Mouse (Mus musculus): Measurements from ENCODE around the gene Anxa4.

Anxa4 gene

GRCm38 (mm10) chr6:86800467-86800866, 7.1 kb upstream of the Anxa4 start:
- DNase-seq (ENCODE audit: extremely low spot score) = no peak

GRCm38 (mm10) chr6:86797455-86797854, 4.1 kb upstream of the Anxa4 start:
- DNase-seq (ENCODE audit: extremely low spot score) = no peak

GRCm38 (mm10) chr6:86793957-86794356, 573 bp upstream of the Anxa4 start:
- no peak for DNase-seq (ENCODE audit: extremely low spot score)

GRCm38 (mm10) chr6:86790351-86790943, 2.9 kb downstream of the Anxa4 start:
- no peak for DNase-seq (ENCODE audit: extremely low spot score)

GRCm38 (mm10) chr6:86788242-86788641, 5.1 kb downstream of the Anxa4 start:
- no peak for DNase-seq (ENCODE audit: extremely low spot score)

GRCm38 (mm10) chr6:86786545-86786944, 6.8 kb downstream of the Anxa4 start:
- no peak for DNase-seq (ENCODE audit: extremely low spot score)

GRCm38 (mm10) chr6:86784739-86785138, 8.6 kb downstream of the Anxa4 start:
- DNase-seq (ENCODE audit: extremely low spot score) = no peak

- no peak for DNase-seq (ENCODE audit: extremely low spot score)
Observed at GRCm38 (mm10) chr6:86782342-86782741, 11.0 kb downstream of the Anxa4 start.

- DNase-seq (ENCODE audit: extremely low spot score) = no peak
Observed at GRCm38 (mm10) chr6:86781361-86781957, 11.9 kb downstream of the Anxa4 start.

- no peak for DNase-seq (ENCODE audit: extremely low spot score)
Observed at GRCm38 (mm10) chr6:86778910-86779594, 14.3 kb downstream of the Anxa4 start.

- DNase-seq (ENCODE audit: extremely low spot score) = no peak
Observed at GRCm38 (mm10) chr6:86777181-86777580, 16.2 kb downstream of the Anxa4 start.

- DNase-seq (ENCODE audit: extremely low spot score) = no peak
Observed at GRCm38 (mm10) chr6:86776706-86777071, 16.7 kb downstream of the Anxa4 start.

GRCm38 (mm10) chr6:86776001-86776705, 17.2 kb downstream of the Anxa4 start:
- no peak for DNase-seq (ENCODE audit: extremely low spot score)

- no peak for DNase-seq (ENCODE audit: extremely low spot score)
Observed at GRCm38 (mm10) chr6:86774937-86775336, 18.4 kb downstream of the Anxa4 start.

GRCm38 (mm10) chr6:86773830-86774229, 19.6 kb downstream of the Anxa4 start:
- DNase-seq (ENCODE audit: extremely low spot score) = no peak

- DNase-seq (ENCODE audit: extremely low spot score) = no peak
Observed at GRCm38 (mm10) chr6:86772631-86773030, 20.8 kb downstream of the Anxa4 start.

GRCm38 (mm10) chr6:86768938-86769337, 24.4 kb downstream of the Anxa4 start:
- no peak for DNase-seq (ENCODE audit: extremely low spot score)

- DNase-seq (ENCODE audit: extremely low spot score) = no peak
Observed at GRCm38 (mm10) chr6:86768186-86768776, 25.1 kb downstream of the Anxa4 start.

GRCm38 (mm10) chr6:86767465-86767864, 25.9 kb downstream of the Anxa4 start:
- no peak for DNase-seq (ENCODE audit: extremely low spot score)

GRCm38 (mm10) chr6:86765637-86766059, 27.7 kb downstream of the Anxa4 start:
- no peak for DNase-seq (ENCODE audit: extremely low spot score)

- no peak for DNase-seq (ENCODE audit: extremely low spot score)
Observed at GRCm38 (mm10) chr6:86754105-86754863, 39.1 kb downstream of the Anxa4 start.

All from embryo, embryonic 9.5 days (tissue).